Mouse (Mus musculus): ENCODE measurements around the gene Lbx2. TPM values are rescaled to one million over a fixed set of nuclear protein-coding genes. Genes with fewer than 3 reads are reported as not detected.

Gene Lbx2
- polyA plus RNA-seq, 1 experiment from 2014 or later: not detected

GRCm38 (mm10) chr6:83116373-83117164 lies 30.4 kb downstream of the Lbx2 start:
- ATAC-seq (ENCODE audit: low FRiP score) (no peak), DNase-seq (ENCODE audit: low spot score) (no peak)
- Histone ChIP-seq H3K36me3 (replicated peaks; ENCODE audit: control insufficient read depth, insufficient read depth) (peaks cover 32% of the 10 kb centered on the region), H3K27me3 (ENCODE audit: control insufficient read depth, insufficient read depth, low read length) (no peaks in the 10 kb centered on the region), H3K27ac (no peak overlapping the region), H3K9me3 (ENCODE audit: control insufficient read depth, low read length) (no peaks in the 10 kb centered on the region), H3K4me2 (replicated peaks) (peak overlapping the region; percentile 86), H3K4me1 (replicated peaks; ENCODE audit: control insufficient read depth, insufficient read depth, low read length) (peaks cover 32% of the 10 kb centered on the region), H3K4me3 (replicated peaks; ENCODE audit: low read length) (peak overlapping the region; percentile 75), H3K9ac (peak overlapping the region; percentile 85)
- WGBS: 83% methylated on average over 11 of the region's 11 CpGs

GRCm38 (mm10) chr6:83117165-83117438 lies 30.9 kb downstream of the Lbx2 start:
- H3K4me2 ChIP-seq (replicated peaks): 0 out of 2 replicates have a peak overlapping the region, but pooled peaks have one; percentile 86
- H3K4me3 ChIP-seq (replicated peaks; ENCODE audit: low read length): peak overlapping the region; percentile 75; the same call in 1 of the 2 replicates

GRCm38 (mm10) chr6:83117616-83118015 lies 31.4 kb downstream of the Lbx2 start:
- Histone ChIP-seq H3K4me3 (replicated peaks; ENCODE audit: low read length) (no peak overlapping the region), H3K36me3 (replicated peaks; ENCODE audit: control insufficient read depth, insufficient read depth) (peaks cover 32% of the 10 kb centered on the region), H3K27me3 (ENCODE audit: control insufficient read depth, insufficient read depth, low read length) (no peaks in the 10 kb centered on the region), H3K9ac (no peak overlapping the region), H3K9me3 (ENCODE audit: control insufficient read depth, low read length) (no peaks in the 10 kb centered on the region), H3K4me1 (replicated peaks; ENCODE audit: control insufficient read depth, insufficient read depth, low read length) (peaks cover 38% of the 10 kb centered on the region), H3K4me2 (replicated peaks) (no peak overlapping the region), H3K27ac (no peak overlapping the region)
- 92% methylated on average over 13 of the region's 13 CpGs for WGBS
- DNase-seq (ENCODE audit: low spot score) (no peak), ATAC-seq (ENCODE audit: low FRiP score) (no peak)

More at GRCm38 (mm10) chr6:83117165-83117438, 30.9 kb downstream of the Lbx2 start:
- Histone ChIP-seq H3K9me3 (ENCODE audit: control insufficient read depth, low read length) (no peaks in the 10 kb centered on the region), H3K9ac (peak overlapping the region; percentile 85; the same call in 1 of the 2 replicates), H3K27ac (no peak overlapping the region), H3K4me1 (replicated peaks; ENCODE audit: control insufficient read depth, insufficient read depth, low read length) (peaks cover 33% of the 10 kb centered on the region), H3K36me3 (replicated peaks; ENCODE audit: control insufficient read depth, insufficient read depth) (peaks cover 32% of the 10 kb centered on the region), H3K27me3 (ENCODE audit: control insufficient read depth, insufficient read depth, low read length) (no peaks in the 10 kb centered on the region)
- ATAC-seq (ENCODE audit: low FRiP score) (no peak), DNase-seq (ENCODE audit: low spot score) (no peak)
- WGBS: 89% methylated on average over 4 of the region's 4 CpGs

- Histone ChIP-seq H3K4me3 (replicated peaks; ENCODE audit: low read length) (no peak overlapping the region), H3K9ac (no peak overlapping the region), H3K4me2 (replicated peaks) (no peak overlapping the region), H3K9me3 (ENCODE audit: control insufficient read depth, low read length) (no peaks in the 10 kb centered on the region), H3K27me3 (ENCODE audit: control insufficient read depth, insufficient read depth, low read length) (no peaks in the 10 kb centered on the region), H3K27ac (no peak overlapping the region), H3K4me1 (replicated peaks; ENCODE audit: control insufficient read depth, insufficient read depth, low read length) (peaks cover 44% of the 10 kb centered on the region), H3K36me3 (replicated peaks; ENCODE audit: control insufficient read depth, insufficient read depth) (peaks cover 32% of the 10 kb centered on the region)
- WGBS: 85% methylated on average over 11 of the region's 11 CpGs
- DNase-seq (ENCODE audit: low spot score): no peak
- ATAC-seq (ENCODE audit: low FRiP score): no peak
Observed at GRCm38 (mm10) chr6:83118369-83118768, 32.2 kb downstream of the Lbx2 start.

- H3K36me3 ChIP-seq (replicated peaks; ENCODE audit: control insufficient read depth, insufficient read depth): peaks cover 32% of the 10 kb centered on the region
- peak overlapping the region; percentile 63; the same call in 1 of the 2 replicates for H3K4me3 ChIP-seq (replicated peaks; ENCODE audit: low read length)
- DNase-seq (ENCODE audit: low spot score) (no peak), ATAC-seq (ENCODE audit: low FRiP score) (no peak)
- H3K27ac ChIP-seq: no peak overlapping the region
- no peak overlapping the region for H3K9ac ChIP-seq
- peaks cover 51% of the 10 kb centered on the region for H3K4me1 ChIP-seq (replicated peaks; ENCODE audit: control insufficient read depth, insufficient read depth, low read length)
- no peaks in the 10 kb centered on the region for H3K9me3 ChIP-seq (ENCODE audit: control insufficient read depth, low read length)
- H3K4me2 ChIP-seq (replicated peaks): peak overlapping the region; percentile 99
- 84% methylated on average over 14 of the region's 14 CpGs for WGBS
- H3K27me3 ChIP-seq (ENCODE audit: control insufficient read depth, insufficient read depth, low read length): no peaks in the 10 kb centered on the region
Observed at GRCm38 (mm10) chr6:83118825-83119733, 32.9 kb downstream of the Lbx2 start.

- Histone ChIP-seq H3K27me3 (ENCODE audit: control insufficient read depth, insufficient read depth, low read length) (no peaks in the 10 kb centered on the region), H3K4me3 (replicated peaks; ENCODE audit: low read length) (peak overlapping the region; percentile 63), H3K9me3 (ENCODE audit: control insufficient read depth, low read length) (no peaks in the 10 kb centered on the region), H3K9ac (peak overlapping the region; percentile 73), H3K36me3 (replicated peaks; ENCODE audit: control insufficient read depth, insufficient read depth) (peaks cover 32% of the 10 kb centered on the region), H3K27ac (no peak overlapping the region), H3K4me2 (replicated peaks) (peak overlapping the region; percentile 99), H3K4me1 (replicated peaks; ENCODE audit: control insufficient read depth, insufficient read depth, low read length) (peaks cover 54% of the 10 kb centered on the region)
- DNase-seq (ENCODE audit: low spot score) (no peak), ATAC-seq (ENCODE audit: low FRiP score) (no peak)
- WGBS: 54% methylated on average over 7 of the region's 7 CpGs
Observed at GRCm38 (mm10) chr6:83119734-83120051, 33.5 kb downstream of the Lbx2 start.

- no peaks in the 10 kb centered on the region for H3K9me3 ChIP-seq (ENCODE audit: control insufficient read depth, low read length)
- WGBS: under 1% methylated on average over 36 of the region's 38 CpGs
- H3K4me1 ChIP-seq (replicated peaks; ENCODE audit: control insufficient read depth, insufficient read depth, low read length): peaks cover 48% of the 10 kb centered on the region
- peak within 1 kb of the TSS; percentile 92 for H3K9ac ChIP-seq
- H3K27ac ChIP-seq: peak within 1 kb of the TSS; percentile 98
- H3K36me3 ChIP-seq (replicated peaks; ENCODE audit: control insufficient read depth, insufficient read depth): peaks cover 32% of the 10 kb centered on the region
- peak within 1 kb of the TSS; percentile 63 for H3K4me3 ChIP-seq (replicated peaks; ENCODE audit: low read length)
- peak within 1 kb of the TSS; percentile 99 for H3K4me2 ChIP-seq (replicated peaks)
- ATAC-seq (ENCODE audit: low FRiP score): peak; percentile 96
- peak; percentile 95 for DNase-seq (ENCODE audit: low spot score)
- no peaks in the 10 kb centered on the region for H3K27me3 ChIP-seq (ENCODE audit: control insufficient read depth, insufficient read depth, low read length)
Observed at GRCm38 (mm10) chr6:83120930-83121862, 35.0 kb downstream of the Lbx2 start, which contains the start of gene Wbp1. Gene Wbp1, minus strand, starts transcription at chr6:83121559.

- ATAC-seq (ENCODE audit: low FRiP score): no peak; the same call in 1 of the 2 replicates
- Histone ChIP-seq H3K36me3 (replicated peaks; ENCODE audit: control insufficient read depth, insufficient read depth) (peaks cover 29% of the 10 kb centered on the region), H3K4me1 (replicated peaks; ENCODE audit: control insufficient read depth, insufficient read depth, low read length) (peaks cover 39% of the 10 kb centered on the region), H3K9me3 (ENCODE audit: control insufficient read depth, low read length) (no peaks in the 10 kb centered on the region), H3K4me2 (replicated peaks) (peak overlapping the region; percentile 99), H3K27me3 (ENCODE audit: control insufficient read depth, insufficient read depth, low read length) (no peaks in the 10 kb centered on the region), H3K4me3 (replicated peaks; ENCODE audit: low read length) (peak overlapping the region; percentile 63), H3K27ac (peak overlapping the region; percentile 98), H3K9ac (peak overlapping the region; percentile 92)
- no peak for DNase-seq (ENCODE audit: low spot score)
- WGBS: 2% methylated on average over 47 of the region's 52 CpGs
Observed at GRCm38 (mm10) chr6:83121863-83122710, 35.9 kb downstream of the Lbx2 start.
